Mouse (Mus musculus) gastrocnemius, postnatal 36 days (tissue): ENCODE data around the gene Ppp1r16b. TPM values are rescaled to one million over a fixed set of nuclear protein-coding genes. Genes with fewer than 3 reads are reported as not detected.

ENCODE experiments used
- DNase-seq, 2 experiments: peaks; one replicate each; pipeline ENCODE4 v3.0.0; 2022
- intact Hi-C: fragments of 180-260 bp; cut with DNase I; formaldehyde crosslinking; loops from one replicate; pipeline ENCODE4 v1.15.1; 2025
- microRNA-seq, 2 experiments: library from miRNA; unstranded; fragments of <30 nt; microRNA quantifications; one replicate each; pipeline ENCODE4 v1.2.0; 2021
- total RNA-seq, 2 experiments: library from RNA; stranded (reverse); gene quantifications; 2 replicates each; pipeline ENCODE4 v1.2.3; 2021

The Ppp1r16b gene
- total RNA-seq, 2 experiments from 2014 or later, result 3.5 to 3.6 TPM

DNA sequence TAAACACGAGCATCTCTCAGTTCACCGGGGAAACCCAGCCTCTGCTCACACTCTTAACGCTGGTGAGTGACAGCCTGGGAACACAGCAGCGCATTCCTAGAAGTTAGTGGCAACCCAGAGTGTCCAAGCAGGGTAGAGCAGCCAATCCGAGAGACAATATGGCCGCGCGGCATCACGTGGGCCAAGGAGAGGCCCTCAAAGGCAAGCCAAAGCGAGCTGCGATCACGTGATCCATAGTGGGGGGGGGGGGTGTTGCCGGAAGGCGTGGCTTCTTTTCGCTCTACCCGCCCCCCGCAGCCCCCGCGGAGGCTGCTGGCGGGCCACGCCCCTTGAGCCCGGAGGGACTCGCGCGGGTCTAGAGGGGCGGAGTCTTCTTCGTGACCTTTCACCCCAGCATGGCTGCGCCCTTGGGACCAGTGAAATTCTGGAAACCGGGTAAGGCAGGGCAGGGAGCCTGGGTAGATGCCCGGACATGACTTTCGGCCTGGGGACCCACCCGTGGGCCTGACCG lies 129.4 kb downstream of the Ppp1r16b start, which contains the start of gene Dhx35:
Gene Dhx35, plus strand, starts transcription at position 314 of the 511 bp plus-strand sequence.
- peak; percentile 85 to 93 for DNase-seq
- intact Hi-C loops, result no loop called here

GRCm38 (mm10) chr2:158795043-158795442 lies 129.8 kb downstream of the Ppp1r16b start:
- intact Hi-C loops, result no loop called here
- no peak for DNase-seq

- no peak for DNase-seq
- intact Hi-C loops, result no loop called here
These were observed 130.7 kb downstream of the Ppp1r16b start for GRCm38 (mm10) chr2:158795875-158796274.

- DNase-seq, result no peak
- intact Hi-C loops, result no loop called here
These were observed 134.1 kb downstream of the Ppp1r16b start for GRCm38 (mm10) chr2:158799328-158799727.

DNA sequence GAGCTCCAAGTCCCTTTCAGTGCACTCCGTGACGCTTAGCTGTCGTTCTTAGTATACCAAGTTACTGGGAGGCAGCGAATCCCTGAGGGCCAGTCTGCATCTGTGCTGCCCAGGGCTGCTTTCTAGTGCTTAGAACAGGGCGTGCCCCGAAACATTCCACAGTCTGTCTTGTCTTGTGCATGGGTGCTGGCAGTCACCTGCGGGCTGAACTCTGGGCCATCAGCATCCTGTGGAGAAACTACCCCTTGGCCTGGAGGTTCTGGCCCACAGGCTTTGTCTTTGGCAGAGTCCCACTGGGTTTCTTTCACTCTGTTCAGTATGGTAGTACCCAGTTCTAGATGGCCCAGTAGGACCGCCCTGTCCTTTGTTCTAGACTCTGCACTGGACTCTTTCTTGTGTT lies 135.6 kb downstream of the Ppp1r16b start:
- intact Hi-C loops, result no loop called here
- no peak for DNase-seq

DNA sequence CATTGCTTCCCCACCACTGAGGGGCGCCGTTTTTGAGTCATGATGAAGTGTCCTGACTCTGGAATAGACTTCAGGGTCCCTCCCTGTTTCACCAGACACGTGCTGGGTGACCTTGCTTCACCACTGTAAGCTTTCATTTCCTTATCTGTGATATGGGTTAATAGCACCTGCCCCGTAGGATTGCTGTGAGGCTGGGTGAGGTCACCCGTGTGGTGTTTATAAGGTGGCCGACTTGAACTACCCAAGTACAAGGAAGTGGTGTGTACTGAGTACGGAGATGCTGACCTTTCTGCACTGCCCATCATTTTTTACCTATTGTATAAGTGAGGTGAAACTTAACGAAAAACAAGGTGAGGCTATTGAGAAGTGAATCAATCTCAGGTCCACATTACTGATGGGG lies 138.4 kb downstream of the Ppp1r16b start:
- intact Hi-C loops, result no loop called here
- no peak for DNase-seq

DNA sequence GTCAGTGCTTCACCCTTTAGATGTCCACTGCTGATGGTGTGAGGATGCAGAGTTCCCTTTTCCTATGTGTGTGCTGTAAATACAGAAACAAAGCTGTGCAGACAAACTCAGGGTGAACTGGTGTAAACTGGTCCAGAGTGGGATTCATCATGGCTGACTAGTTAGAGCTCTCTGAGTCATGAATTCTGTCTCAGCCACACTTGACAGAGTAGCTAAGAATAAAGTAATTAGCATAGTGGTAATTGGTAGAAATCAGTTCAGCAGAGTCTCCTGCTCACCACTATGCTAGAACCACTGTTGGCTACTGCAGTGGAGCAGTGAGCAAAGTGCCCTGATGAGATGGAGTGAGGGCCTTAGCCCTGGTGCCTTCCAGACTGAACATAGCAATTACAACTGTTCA lies 150.5 kb downstream of the Ppp1r16b start:
- DNase-seq, result no peak
- intact Hi-C loops, result no loop called here

Small RNA genes within 50 kb of the gene (microRNA-seq; reads per million reads assigned to microRNA genes)
- gene Gm26141 (0 reads per million in 2 experiments), gene Mir3474 (1.1 to 1.5 reads per million in 2 experiments)

Other genes starting within 250 kb of the Ppp1r16b start
- 1 to 10 TPM; 2.7 to 3.4 TPM for gene Adig, start 162.8 kb upstream of the Ppp1r16b start, total RNA-seq
- gene Arhgap40, start 152.6 kb upstream of the Ppp1r16b start, total RNA-seq, result not detected
- not detected for gene Slc32a1, start 54.6 kb upstream of the Ppp1r16b start, total RNA-seq
- gene Actr5, start 40.5 kb upstream of the Ppp1r16b start, total RNA-seq, result 1 to 10 TPM; 2.4 to 3.6 TPM
- 1 to 10 TPM; 1.1 to 1.7 TPM for gene Fam83d, start 102.7 kb downstream of the Ppp1r16b start, total RNA-seq
- gene Dhx35, start 129.4 kb downstream of the Ppp1r16b start, total RNA-seq, result 1 to 10 TPM; 7.0 to 9.5 TPM